Mouse (Mus musculus): ENCODE measurements around the gene Nae1. TPM values are rescaled to one million over a fixed set of nuclear protein-coding genes. Genes with fewer than 3 reads are reported as not detected.

The Nae1 gene
- polyA plus RNA-seq, 1 experiment from 2014 or later = 131 TPM

GRCm38 (mm10) chr8:104479091-104479490 lies 55.3 kb downstream of the Nae1 start:
- H3K4me3 ChIP-seq = no peak overlapping the region
- no peak overlapping the region for H3K27ac ChIP-seq
- no peaks in the 10 kb centered on the region for H3K9me3 ChIP-seq (replicated peaks)
- no peak for DNase-seq (ENCODE audit: low spot score)
- H3K27me3 ChIP-seq (ENCODE audit: low read depth, poor library complexity, severe bottlenecking) = no peaks in the 10 kb centered on the region
- no peaks in the 10 kb centered on the region for H3K4me1 ChIP-seq
- no peaks in the 10 kb centered on the region for H3K36me3 ChIP-seq
- WGBS = 56% methylated on average over 1 of the region's 1 CpGs

DNA sequence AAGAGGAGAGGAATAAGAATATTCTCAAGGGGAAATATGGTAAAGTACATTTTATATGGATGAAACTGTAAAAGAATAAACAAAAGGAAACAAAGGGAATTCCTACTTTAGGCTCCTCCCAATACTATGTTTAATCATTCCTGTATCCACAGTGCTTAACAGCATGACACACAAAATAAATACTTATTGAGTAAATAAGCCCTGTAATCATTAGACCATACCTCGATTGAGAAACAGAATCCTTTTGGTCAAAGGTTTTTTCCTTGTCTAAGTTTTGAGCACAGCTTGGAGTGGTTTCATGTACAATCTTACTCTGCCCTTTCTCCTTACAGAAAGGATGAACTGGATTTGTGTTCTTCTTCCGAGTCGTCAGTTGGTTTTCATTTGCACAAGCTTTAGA lies 62.0 kb downstream of the Nae1 start:
- Histone ChIP-seq H3K9me3 (replicated peaks) (no peaks in the 10 kb centered on the region), H3K27me3 (ENCODE audit: low read depth, poor library complexity, severe bottlenecking) (no peaks in the 10 kb centered on the region), H3K27ac (no peak overlapping the region), H3K4me3 (no peak overlapping the region), H3K4me1 (no peaks in the 10 kb centered on the region), H3K36me3 (no peaks in the 10 kb centered on the region)
- WGBS = 80% methylated on average over 3 of the region's 3 CpGs
- DNase-seq (ENCODE audit: low spot score) = no peak

- H3K4me1 ChIP-seq = no peaks in the 10 kb centered on the region
- H3K27ac ChIP-seq = no peak overlapping the region
- no peaks in the 10 kb centered on the region for H3K27me3 ChIP-seq (ENCODE audit: low read depth, poor library complexity, severe bottlenecking)
- H3K4me3 ChIP-seq = no peak overlapping the region
- 76% methylated on average over 2 of the region's 2 CpGs for WGBS
- no peak for DNase-seq (ENCODE audit: low spot score)
- H3K9me3 ChIP-seq (replicated peaks) = no peaks in the 10 kb centered on the region
- H3K36me3 ChIP-seq = no peaks in the 10 kb centered on the region
Measured at GRCm38 (mm10) chr8:104467463-104467862, 67.0 kb downstream of the Nae1 start.

Other genes with a start within 250 kb of the Nae1 start
- not detected in 2 replicates for gene Cmtm2a, start 241.5 kb downstream of the Nae1 start, polyA plus RNA-seq (2016; fragmentation: Nextera tagmentation; extraction: Ambion mirVana)
- gene Gm45711, start 224.6 kb downstream of the Nae1 start, polyA plus RNA-seq (2016; fragmentation: Nextera tagmentation; extraction: Ambion mirVana) = not detected in 2 replicates
- gene Cmtm1, start 224.5 kb downstream of the Nae1 start, polyA plus RNA-seq (2016; fragmentation: Nextera tagmentation; extraction: Ambion mirVana) = not detected in 2 replicates
- not detected in 2 replicates for gene Gm11020, start 213.1 kb downstream of the Nae1 start, polyA plus RNA-seq (2016; fragmentation: Nextera tagmentation; extraction: Ambion mirVana)
- not detected in 2 replicates for gene Cmtm2b, start 212.4 kb downstream of the Nae1 start, polyA plus RNA-seq (2016; fragmentation: Nextera tagmentation; extraction: Ambion mirVana)
- gene Cmtm3, start 195.2 kb downstream of the Nae1 start, polyA plus RNA-seq (2016; fragmentation: Nextera tagmentation; extraction: Ambion mirVana) = 63.2 and 65.4 TPM in 2 replicates
- gene Cmtm4, start 138.8 kb downstream of the Nae1 start, polyA plus RNA-seq (2016; fragmentation: Nextera tagmentation; extraction: Ambion mirVana) = 1.8 and 2.3 TPM in 2 replicates
- 58.6 and 69.9 TPM in 2 replicates for gene Dync1li2, start 91.6 kb downstream of the Nae1 start, polyA plus RNA-seq (2016; fragmentation: Nextera tagmentation; extraction: Ambion mirVana)
- gene Terb1, start 24.7 kb downstream of the Nae1 start, polyA plus RNA-seq (2016; fragmentation: Nextera tagmentation; extraction: Ambion mirVana) = 0.15 and 0.21 TPM in 2 replicates
- gene Car7, start 52 bp upstream of the Nae1 start, polyA plus RNA-seq (2016; fragmentation: Nextera tagmentation; extraction: Ambion mirVana) = 0.85 and 1.1 TPM in 2 replicates
- 14.5 and 14.8 TPM in 2 replicates for gene Pdp2, start 56.8 kb upstream of the Nae1 start, polyA plus RNA-seq (2016; fragmentation: Nextera tagmentation; extraction: Ambion mirVana)
- gene Cdh16, start 89.8 kb upstream of the Nae1 start, polyA plus RNA-seq (2016; fragmentation: Nextera tagmentation; extraction: Ambion mirVana) = 0.13 TPM in 1 of 2 replicates, not detected in the other
- gene Rrad, start 96.7 kb upstream of the Nae1 start, polyA plus RNA-seq (2016; fragmentation: Nextera tagmentation; extraction: Ambion mirVana) = 2.0 and 3.2 TPM in 2 replicates
- gene Ciao2b, start 107.3 kb upstream of the Nae1 start, polyA plus RNA-seq (2016; fragmentation: Nextera tagmentation; extraction: Ambion mirVana) = 95.6 and 105 TPM in 2 replicates
- not detected in 2 replicates for gene Ces2a, start 199.4 kb upstream of the Nae1 start, polyA plus RNA-seq (2016; fragmentation: Nextera tagmentation; extraction: Ambion mirVana)